Comparison of ENCODE assay signal across 30 mouse cellular contexts in genomic region chr2:157392331-157392730, GRCm38 (mm10). TPM values are rescaled to one million over a fixed set of nuclear protein-coding genes. Genes with fewer than 3 reads are reported as not detected.
DNase-seq lines count a peak whose midpoint lies in the region; ATAC-seq and TF ChIP-seq lines count a peak whose summit lies in the region.
"Had no signal": no experiment of that assay in that cellular context is flagged by ENCODE, and none has a peak within 500 bp of the region (broad histone marks: within the 10 kb centered on the region; RNA-seq: fewer than 3 reads in every experiment).

No protein-coding gene starts in this region.

- H3K36me3 ChIP-seq in lung, embryonic 15.5 days: peaks cover 9% of the 10 kb centered on the region; the same call in 1 of the 2 replicates
- 0 out of 2 replicates have a peak, but pooled peaks cover 6% of the 10 kb centered on the region for H3K36me3 ChIP-seq in lung, postnatal 0 days (ENCODE audit: insufficient read depth, low read length)
- H3K36me3 ChIP-seq in stomach, embryonic 16.5 days (ENCODE audit: control insufficient read depth, insufficient read depth, low read length): peaks cover 6% of the 10 kb centered on the region; the same call in 1 of the 2 replicates

- intact Hi-C loops in left cerebral cortex, postnatal 10 days (cut with DNase I): no loop called here

- DNase-seq in lung, postnatal 0 days (ENCODE audit: low spot score): no peak
- DNase-seq in ES-CJ7 (ENCODE audit: low read depth, low spot score) (peak; percentile 43), ZHBTc4 (ENCODE audit: low read depth, low spot score) (peak; percentile 58)
- DNase-seq in adrenal gland, adult 2 months: no peak
- no peak for DNase-seq in left cerebral cortex, postnatal 10 days (ENCODE audit: extremely low spot score in 1 of 2, low spot score in 2 of 2)
- DNase-seq in layer of hippocampus, adult 2 months (ENCODE audit: low spot score in 2 of 2): no peak
- DNase-seq: adrenal gland, adult 8-10 months; adrenal gland, postnatal 36 days; B cell, adult 2 months; cerebellum, adult 2 months; cerebellum, postnatal 10 days; embryo, embryonic 11 days; gastrocnemius, postnatal 10 days; heart, adult 2 months; heart, postnatal 14 days had no signal

- H3K4me2 ChIP-seq in lung, embryonic 15.5 days: no peak overlapping the region
- no peak overlapping the region for H3K4me2 ChIP-seq in lung, postnatal 0 days (replicated peaks; ENCODE audit: low read depth, low read length)
- no peak overlapping the region for H3K4me2 ChIP-seq in stomach, embryonic 16.5 days (ENCODE audit: low read depth, low read length)
- H3K4me2 ChIP-seq: embryonic facial prominence, embryonic 15.5 days; forebrain, embryonic 12.5 days; heart, embryonic 11.5 days; heart, embryonic 15.5 days; hindbrain, embryonic 13.5 days had no signal

- peaks cover 48% of the 10 kb centered on the region for H3K4me1 ChIP-seq in lung, embryonic 15.5 days
- H3K4me1 ChIP-seq in lung, postnatal 0 days (ENCODE audit: insufficient read depth, low read depth, low read length): no peaks in the 10 kb centered on the region; the same call in 1 of the 2 replicates
- H3K4me1 ChIP-seq in stomach, embryonic 16.5 days (ENCODE audit: control insufficient read depth, insufficient read depth, low read length): peaks cover 31% of the 10 kb centered on the region
- H3K4me1 ChIP-seq: embryonic facial prominence, embryonic 15.5 days; forebrain, embryonic 12.5 days; heart, embryonic 15.5 days had no signal

- 93% methylated on average over 2 of the region's 2 CpGs for WGBS in lung, embryonic 15.5 days
- 95% methylated on average over 2 of the region's 2 CpGs for WGBS in lung, postnatal 0 days
- 86% methylated on average over 2 of the region's 2 CpGs for WGBS in stomach, embryonic 16.5 days

- no peak for ATAC-seq in lung, embryonic 15.5 days (ENCODE audit: borderline replicate concordance, extremely low read depth, low FRiP score, low TSS enrichment)
- no peak for ATAC-seq in lung, postnatal 0 days
- ATAC-seq in stomach, embryonic 16.5 days (ENCODE audit: insufficient read depth, low FRiP score): no peak
- ATAC-seq: CD4-positive, CD25-positive, alpha-beta regulatory T cell, adult 4 months; forebrain, embryonic 16.5 days; hindbrain, postnatal 0 days had no signal

- H3K4me3 ChIP-seq in lung, embryonic 15.5 days: no peak overlapping the region
- no peak overlapping the region for H3K4me3 ChIP-seq in lung, postnatal 0 days (ENCODE audit: low read depth, low read length)
- no peak overlapping the region for H3K4me3 ChIP-seq in stomach, embryonic 16.5 days (replicated peaks; ENCODE audit: low read length)
- H3K4me3 ChIP-seq in layer of hippocampus, adult 2 months: no peak overlapping the region
- H3K4me3 ChIP-seq: embryonic facial prominence, embryonic 15.5 days; erythroblast, embryonic 14.5 days; forebrain, embryonic 12.5 days; heart, adult 2 months; heart, embryonic 15.5 days; hindbrain, embryonic 13.5 days had no signal

- no peak for TF ChIP-seq CTCF in lung, postnatal 0 days (IDR thresholded peaks at IDR 0.05)
- TF ChIP-seq CTCF in layer of hippocampus, adult 2 months (conservative IDR thresholded peaks at IDR 0.05): no peak

- no peak for TF ChIP-seq EP300 in lung, postnatal 0 days (IDR thresholded peaks at IDR 0.05)

- H3K9me3 ChIP-seq in lung, embryonic 15.5 days: no peaks in the 10 kb centered on the region
- H3K9me3 ChIP-seq in lung, postnatal 0 days (ENCODE audit: low read length): no peaks in the 10 kb centered on the region
- H3K9me3 ChIP-seq in stomach, embryonic 16.5 days (replicated peaks; ENCODE audit: control insufficient read depth, low read length): no peaks in the 10 kb centered on the region
- H3K9me3 ChIP-seq: embryonic facial prominence, embryonic 15.5 days; forebrain, embryonic 12.5 days; G1E; heart, embryonic 15.5 days; hindbrain, embryonic 13.5 days had no signal

- no peak overlapping the region for H3K9ac ChIP-seq in lung, embryonic 15.5 days
- H3K9ac ChIP-seq in lung, postnatal 0 days (replicated peaks; ENCODE audit: low read depth): no peak overlapping the region
- no peak overlapping the region for H3K9ac ChIP-seq in stomach, embryonic 16.5 days (ENCODE audit: low read length)
- H3K9ac ChIP-seq: embryonic facial prominence, embryonic 15.5 days; forebrain, embryonic 12.5 days; heart, embryonic 15.5 days; hindbrain, embryonic 13.5 days had no signal

- H3K27ac ChIP-seq in lung, embryonic 15.5 days: peak overlapping the region; percentile 17; the same call in 1 of the 2 replicates
- no peak overlapping the region for H3K27ac ChIP-seq in lung, postnatal 0 days (ENCODE audit: low read length)
- H3K27ac ChIP-seq in stomach, embryonic 16.5 days (ENCODE audit: low read length): peak overlapping the region; percentile 31
- H3K27ac ChIP-seq in layer of hippocampus, adult 2 months: no peak overlapping the region
- H3K27ac ChIP-seq: embryonic facial prominence, embryonic 15.5 days; forebrain, embryonic 12.5 days; heart, adult 2 months; heart, embryonic 15.5 days; hindbrain, embryonic 13.5 days; hindbrain, postnatal 0 days had no signal

- no peaks in the 10 kb centered on the region for H3K27me3 ChIP-seq in lung, embryonic 15.5 days
- no peaks in the 10 kb centered on the region for H3K27me3 ChIP-seq in lung, postnatal 0 days (replicated peaks; ENCODE audit: insufficient read depth, low read length)
- no peaks in the 10 kb centered on the region for H3K27me3 ChIP-seq in stomach, embryonic 16.5 days (ENCODE audit: control insufficient read depth, insufficient read depth, low read length)
- H3K27me3 ChIP-seq: embryonic facial prominence, embryonic 15.5 days; forebrain, embryonic 12.5 days; heart, embryonic 15.5 days; hindbrain, embryonic 13.5 days had no signal

RNA-seq across cellular contexts. Expression of gene Manbal, which starts 24.9 kb away (rescaled TPM):
- 83.9 and 89.4 TPM in 2 replicates for polyA plus RNA-seq in lung, embryonic 15.5 days (2015; fragmentation: Nextera tagmentation; extraction: Ambion mirVana)
- 95.7 and 100 TPM in 2 replicates for polyA plus RNA-seq in lung, postnatal 0 days (2015; fragmentation: Nextera tagmentation; extraction: Ambion mirVana)
- 76.3 and 78.0 TPM in 2 replicates for polyA plus RNA-seq in stomach, embryonic 16.5 days (2015; fragmentation: Nextera tagmentation; extraction: Ambion mirVana)
- 10 to 100 TPM; 31.0 to 37.6 TPM for total RNA-seq in adrenal gland, adult 2 months (2021)
- 85.8 and 87.4 TPM in 2 replicates for polyA plus RNA-seq in adrenal gland, adult 2 months (2012; rRNA removed)
- 10 to 100 TPM; 85.0 to 88.8 TPM for total RNA-seq in left cerebral cortex, postnatal 10 days (2021)
- total RNA-seq in layer of hippocampus, adult 2 months (2021): 10 to 100 TPM; 52.0 to 55.7 TPM

RNA-seq across cellular contexts. Expression of gene Src, which starts 25.9 kb away (rescaled TPM):
- polyA plus RNA-seq in lung, embryonic 15.5 days (2015; fragmentation: Nextera tagmentation; extraction: Ambion mirVana): 24.0 and 24.8 TPM in 2 replicates
- polyA plus RNA-seq in lung, postnatal 0 days (2015; fragmentation: Nextera tagmentation; extraction: Ambion mirVana): 16.4 and 18.2 TPM in 2 replicates
- polyA plus RNA-seq in stomach, embryonic 16.5 days (2015; fragmentation: Nextera tagmentation; extraction: Ambion mirVana): 12.1 and 14.7 TPM in 2 replicates
- 10 to 100 TPM; 12.6 to 22.7 TPM for total RNA-seq in adrenal gland, adult 2 months (2021)
- 28.4 and 29.4 TPM in 2 replicates for polyA plus RNA-seq in adrenal gland, adult 2 months (2012; rRNA removed)
- total RNA-seq in left cerebral cortex, postnatal 10 days (2021): 10 to 100 TPM; 83.6 to 84.2 TPM
- 100 to 1,000 TPM; 150 to 156 TPM for total RNA-seq in layer of hippocampus, adult 2 months (2021)

RNA-seq across cellular contexts. Expression of gene Ghrh, which starts 45.0 kb away (rescaled TPM):
- not detected in 2 replicates for polyA plus RNA-seq in lung, embryonic 15.5 days (2015; fragmentation: Nextera tagmentation; extraction: Ambion mirVana)
- polyA plus RNA-seq in lung, postnatal 0 days (2015; fragmentation: Nextera tagmentation; extraction: Ambion mirVana): 0.70 and 0.79 TPM in 2 replicates
- 0.30 and 0.51 TPM in 2 replicates for polyA plus RNA-seq in stomach, embryonic 16.5 days (2015; fragmentation: Nextera tagmentation; extraction: Ambion mirVana)
- total RNA-seq in adrenal gland, adult 2 months (2021): not detected
- polyA plus RNA-seq in adrenal gland, adult 2 months (2012; rRNA removed): not detected in 2 replicates
- total RNA-seq in left cerebral cortex, postnatal 10 days (2021): not detected
- total RNA-seq in layer of hippocampus, adult 2 months (2021): not detected
- total RNA-seq: adrenal gland, adult 8-10 months; adrenal gland, postnatal 36 days; common myeloid progenitor, adult 5-6 weeks; gastrocnemius, postnatal 10 days; gastrocnemius, postnatal 4 days; heart, adult 2 months; heart, postnatal 14 days; hematopoietic stem cell, adult 5-6 weeks; hindbrain, postnatal 0 days had no signal
- polyA plus RNA-seq: CD4-positive, CD25-positive, alpha-beta regulatory T cell, adult 4 months; embryonic facial prominence, embryonic 15.5 days; erythroblast, embryonic 14.5 days; G1E; heart, adult 2 months; heart, embryonic 11.5 days; heart, embryonic 15.5 days had no signal

Comparison
In these comparisons a context has a peak if more than half of its experiments do, and no peak if none do; other contexts are left out.
1. H3K27ac ChIP-seq: peak in lung, embryonic 15.5 days (single experiment) and stomach, embryonic 16.5 days (single experiment); none in lung, postnatal 0 days (single experiment) and layer of hippocampus, adult 2 months (single experiment).
2. DNase-seq: peak in ES-CJ7 (single experiment) and ZHBTc4 (single experiment); none in lung, postnatal 0 days (single experiment), adrenal gland, adult 2 months (single experiment), left cerebral cortex, postnatal 10 days (0 of 2) and layer of hippocampus, adult 2 months (0 of 2).